37 mouse cellular contexts compared by ENCODE assay signal in genomic region chr5:62792776-62793175, GRCm38 (mm10). TPM values are rescaled to one million over a fixed set of nuclear protein-coding genes. Genes with fewer than 3 reads are reported as not detected.
"Had no signal": no experiment of that assay in that cellular context is flagged by ENCODE, and none has a peak within 500 bp of the region (broad histone marks: within the 10 kb centered on the region; RNA-seq: fewer than 3 reads in every experiment).

No protein-coding gene starts in this region.

- ATAC-seq: liver, embryonic 12.5 days; liver, postnatal 0 days; lung, postnatal 0 days; midbrain, embryonic 13.5 days; midbrain, embryonic 15.5 days; midbrain, embryonic 16.5 days had no signal

- H3K4me3 ChIP-seq: limb, embryonic 10.5 days; limb, embryonic 12.5 days; limb, embryonic 13.5 days; limb, embryonic 15.5 days; liver, embryonic 12.5 days; liver, embryonic 13.5 days; liver, embryonic 15.5 days; lung, embryonic 15.5 days; megakaryocyte, embryonic 14.5 days; midbrain, embryonic 10.5 days; midbrain, embryonic 12.5 days; midbrain, embryonic 13.5 days; midbrain, embryonic 15.5 days; myocyte had no signal

- H3K27ac ChIP-seq: limb, embryonic 10.5 days; limb, embryonic 12.5 days; limb, embryonic 13.5 days; limb, embryonic 15.5 days; liver, embryonic 12.5 days; liver, embryonic 13.5 days; liver, embryonic 14.5 days; liver, embryonic 15.5 days; lung, embryonic 15.5 days; macrophage; midbrain, embryonic 10.5 days; midbrain, embryonic 12.5 days; midbrain, embryonic 13.5 days; midbrain, embryonic 15.5 days had no signal

- DNase-seq: left cerebral cortex, postnatal 4 days; liver; liver, embryonic 13.5 days; liver, postnatal 0 days; lung, adult 18-20 months; lung, adult 2 months; lung, embryonic 14.5 days; lung, postnatal 10 days; lung, postnatal 14 days; lung, postnatal 36 days; lung, postnatal 4 days; midbrain, embryonic 14.5 days had no signal

RNA-seq across cellular contexts. Expression of gene Dthd1, which starts 20.8 kb away (rescaled TPM):
- total RNA-seq: left cerebral cortex, postnatal 10 days; left cerebral cortex, postnatal 14 days; left cerebral cortex, postnatal 25 days; left cerebral cortex, postnatal 36 days; liver, adult 2 months; megakaryocyte, adult 5-6 weeks; megakaryocyte-erythroid progenitor cell, adult 5-6 weeks; monocyte, adult 5-6 weeks had no signal
